Mouse (Mus musculus): ENCODE data around the gene Gm28048. TPM values are rescaled to one million over a fixed set of nuclear protein-coding genes. Genes with fewer than 3 reads are reported as not detected.

Gm28048 gene
- polyA plus RNA-seq, 1 experiment, result 1.9 TPM

DNA sequence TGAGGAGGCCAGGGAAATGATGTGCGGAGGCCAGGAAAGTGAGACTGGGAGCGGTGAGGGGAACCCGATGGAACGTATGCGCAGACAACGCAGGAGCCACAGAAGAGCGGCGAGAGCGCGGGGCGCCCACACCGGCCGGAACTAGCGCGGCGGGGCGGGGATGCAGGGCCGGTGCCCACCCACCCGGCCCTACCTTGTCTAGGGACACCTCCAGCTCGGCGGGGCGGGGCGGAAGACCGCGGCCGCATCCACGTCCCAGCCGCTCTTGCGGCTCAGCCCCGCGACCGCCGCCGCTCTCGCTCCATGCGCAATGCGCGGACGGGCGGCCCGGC lies 122.6 kb downstream of the Gm28048 start:
- H3K27me3 ChIP-seq (ENCODE audit: control insufficient read depth, insufficient read depth, insufficient read length), result no peaks in the 10 kb centered on the region

GRCm38 (mm10) chr11:22858441-22859300 lies 123.2 kb downstream of the Gm28048 start:
- Histone ChIP-seq H3K27me3 (ENCODE audit: control insufficient read depth, insufficient read depth, insufficient read length) (no peaks in the 10 kb centered on the region), H3K4me2 (ENCODE audit: low read depth) (peak overlapping the region; percentile 80), H3K79me2 (ENCODE audit: control insufficient read depth, insufficient read depth) (peaks cover 55% of the 10 kb centered on the region), H3K4me3 (peak overlapping the region; percentile 66), H3ac (ENCODE audit: control insufficient read depth, insufficient read length) (peak overlapping the region; percentile 36), H3K36me3 (ENCODE audit: control insufficient read depth, insufficient read depth) (no peaks in the 10 kb centered on the region)
- TF ChIP-seq CEBPB (IDR thresholded peaks at IDR 0.05; ENCODE audit: insufficient read depth, poor library complexity, severe bottlenecking) (no peak), SRF (IDR thresholded peaks at IDR 0.05; ENCODE audit: control insufficient read depth, insufficient read length, low read depth) (no peak), POLR2AphosphoS2 (IDR thresholded peaks at IDR 0.05; ENCODE audit: insufficient read length, low read depth) (no peak), MYOD1 (IDR thresholded peaks at IDR 0.05; ENCODE audit: control insufficient read depth in 1 of 3, insufficient read length in 2 of 3, low read depth in 2 of 3) (no peak), TCF3 (IDR thresholded peaks at IDR 0.05; ENCODE audit: insufficient read length, low read depth) (no peak), USF1 (IDR thresholded peaks at IDR 0.05; ENCODE audit: low read depth) (no peak), REST (IDR thresholded peaks at IDR 0.05; ENCODE audit: insufficient read depth, insufficient read length) (no peak), MAX (IDR thresholded peaks at IDR 0.05; ENCODE audit: low read depth) (no peak), POLR2A (IDR thresholded peaks at IDR 0.05; ENCODE audit: insufficient read length, low read depth) (no peak), E2F4 (IDR thresholded peaks at IDR 0.05; ENCODE audit: insufficient read depth) (no peak), MYOG (IDR thresholded peaks at IDR 0.05; ENCODE audit: control insufficient read depth in 1 of 3, insufficient read depth in 1 of 3, insufficient read length in 2 of 3, low read depth in 2 of 3) (no peak), TCF12 (IDR thresholded peaks at IDR 0.05; ENCODE audit: insufficient read depth, poor library complexity, severe bottlenecking) (no peak)

More for the DNA sequence above, 122.6 kb downstream of the Gm28048 start:
- H3K4me2 ChIP-seq (ENCODE audit: low read depth), result peak overlapping the region; percentile 80
- H3K4me3 ChIP-seq, result peak overlapping the region; percentile 66
- H3K36me3 ChIP-seq (ENCODE audit: control insufficient read depth, insufficient read depth), result no peaks in the 10 kb centered on the region
- peaks cover 49% of the 10 kb centered on the region for H3K79me2 ChIP-seq (ENCODE audit: control insufficient read depth, insufficient read depth)
- TF ChIP-seq E2F4 (IDR thresholded peaks at IDR 0.05; ENCODE audit: insufficient read depth), result no peak
- no peak for TF ChIP-seq TCF3 (IDR thresholded peaks at IDR 0.05; ENCODE audit: insufficient read length, low read depth)
- TF ChIP-seq MYOG (IDR thresholded peaks at IDR 0.05; ENCODE audit: control insufficient read depth in 1 of 3, insufficient read depth in 1 of 3, insufficient read length in 2 of 3, low read depth in 2 of 3), result no peak
- no peak for TF ChIP-seq CEBPB (IDR thresholded peaks at IDR 0.05; ENCODE audit: insufficient read depth, poor library complexity, severe bottlenecking)
- no peak for TF ChIP-seq MAX (IDR thresholded peaks at IDR 0.05; ENCODE audit: low read depth)
- TF ChIP-seq REST (IDR thresholded peaks at IDR 0.05; ENCODE audit: insufficient read depth, insufficient read length), result no peak
- no peak for TF ChIP-seq MYOD1 (IDR thresholded peaks at IDR 0.05; ENCODE audit: control insufficient read depth in 1 of 3, insufficient read length in 2 of 3, low read depth in 2 of 3)
- no peak for TF ChIP-seq USF1 (IDR thresholded peaks at IDR 0.05; ENCODE audit: low read depth)
- no peak for TF ChIP-seq POLR2A (IDR thresholded peaks at IDR 0.05; ENCODE audit: insufficient read length, low read depth)
- TF ChIP-seq POLR2AphosphoS2 (IDR thresholded peaks at IDR 0.05; ENCODE audit: insufficient read length, low read depth), result no peak
- peak overlapping the region; percentile 36 for H3ac ChIP-seq (ENCODE audit: control insufficient read depth, insufficient read length)

GRCm38 (mm10) chr11:22857705-22858440 lies 124.0 kb downstream of the Gm28048 start:
- Histone ChIP-seq H3K4me2 (ENCODE audit: low read depth) (peak overlapping the region; percentile 80), H3K36me3 (ENCODE audit: control insufficient read depth, insufficient read depth) (no peaks in the 10 kb centered on the region), H3K4me3 (peak overlapping the region; percentile 66), H3K79me2 (ENCODE audit: control insufficient read depth, insufficient read depth) (peaks cover 62% of the 10 kb centered on the region), H3K27me3 (ENCODE audit: control insufficient read depth, insufficient read depth, insufficient read length) (no peaks in the 10 kb centered on the region), H3ac (ENCODE audit: control insufficient read depth, insufficient read length) (no peak overlapping the region)
- TF ChIP-seq MYOG (IDR thresholded peaks at IDR 0.05; ENCODE audit: control insufficient read depth in 1 of 3, insufficient read depth in 1 of 3, insufficient read length in 2 of 3, low read depth in 2 of 3) (no peak), TCF3 (IDR thresholded peaks at IDR 0.05; ENCODE audit: insufficient read length, low read depth) (no peak), E2F4 (IDR thresholded peaks at IDR 0.05; ENCODE audit: insufficient read depth) (no peak)

- Histone ChIP-seq H3K36me3 (ENCODE audit: control insufficient read depth, insufficient read depth) (no peaks in the 10 kb centered on the region), H3K79me2 (ENCODE audit: control insufficient read depth, insufficient read depth) (peaks cover 68% of the 10 kb centered on the region), H3K27me3 (ENCODE audit: control insufficient read depth, insufficient read depth, insufficient read length) (no peaks in the 10 kb centered on the region), H3K4me3 (no peak overlapping the region), H3K4me2 (ENCODE audit: low read depth) (no peak overlapping the region), H3ac (ENCODE audit: control insufficient read depth, insufficient read length) (no peak overlapping the region)
- TF ChIP-seq TCF12 (IDR thresholded peaks at IDR 0.05; ENCODE audit: insufficient read depth, poor library complexity, severe bottlenecking), result no peak
- no peak for TF ChIP-seq CEBPB (IDR thresholded peaks at IDR 0.05; ENCODE audit: insufficient read depth, poor library complexity, severe bottlenecking)
- TF ChIP-seq E2F4 (IDR thresholded peaks at IDR 0.05; ENCODE audit: insufficient read depth), result no peak
- no peak for TF ChIP-seq REST (IDR thresholded peaks at IDR 0.05; ENCODE audit: insufficient read depth, insufficient read length)
- TF ChIP-seq MYOG (IDR thresholded peaks at IDR 0.05; ENCODE audit: control insufficient read depth in 1 of 3, insufficient read depth in 1 of 3, insufficient read length in 2 of 3, low read depth in 2 of 3), result no peak
- no peak for TF ChIP-seq MYOD1 (IDR thresholded peaks at IDR 0.05; ENCODE audit: control insufficient read depth in 1 of 3, insufficient read length in 2 of 3, low read depth in 2 of 3)
- no peak for TF ChIP-seq TCF3 (IDR thresholded peaks at IDR 0.05; ENCODE audit: insufficient read length, low read depth)
- no peak for TF ChIP-seq SRF (IDR thresholded peaks at IDR 0.05; ENCODE audit: control insufficient read depth, insufficient read length, low read depth)
- TF ChIP-seq USF1 (IDR thresholded peaks at IDR 0.05; ENCODE audit: low read depth), result no peak
- TF ChIP-seq POLR2AphosphoS2 (IDR thresholded peaks at IDR 0.05; ENCODE audit: insufficient read length, low read depth), result no peak
- TF ChIP-seq MAX (IDR thresholded peaks at IDR 0.05; ENCODE audit: low read depth), result no peak
Observed at GRCm38 (mm10) chr11:22857106-22857704, 124.7 kb downstream of the Gm28048 start.
